Mouse (Mus musculus): ENCODE measurements around the gene Tmem268. TPM values are rescaled to one million over a fixed set of nuclear protein-coding genes. Genes with fewer than 3 reads are reported as not detected.
A peak's percentile ranks its signal among the peaks of the same experiment; 100 is the strongest.

The Tmem268 gene
- total RNA-seq, 2 experiments from 2014 or later = 7.8 to 8.4 TPM

DNA sequence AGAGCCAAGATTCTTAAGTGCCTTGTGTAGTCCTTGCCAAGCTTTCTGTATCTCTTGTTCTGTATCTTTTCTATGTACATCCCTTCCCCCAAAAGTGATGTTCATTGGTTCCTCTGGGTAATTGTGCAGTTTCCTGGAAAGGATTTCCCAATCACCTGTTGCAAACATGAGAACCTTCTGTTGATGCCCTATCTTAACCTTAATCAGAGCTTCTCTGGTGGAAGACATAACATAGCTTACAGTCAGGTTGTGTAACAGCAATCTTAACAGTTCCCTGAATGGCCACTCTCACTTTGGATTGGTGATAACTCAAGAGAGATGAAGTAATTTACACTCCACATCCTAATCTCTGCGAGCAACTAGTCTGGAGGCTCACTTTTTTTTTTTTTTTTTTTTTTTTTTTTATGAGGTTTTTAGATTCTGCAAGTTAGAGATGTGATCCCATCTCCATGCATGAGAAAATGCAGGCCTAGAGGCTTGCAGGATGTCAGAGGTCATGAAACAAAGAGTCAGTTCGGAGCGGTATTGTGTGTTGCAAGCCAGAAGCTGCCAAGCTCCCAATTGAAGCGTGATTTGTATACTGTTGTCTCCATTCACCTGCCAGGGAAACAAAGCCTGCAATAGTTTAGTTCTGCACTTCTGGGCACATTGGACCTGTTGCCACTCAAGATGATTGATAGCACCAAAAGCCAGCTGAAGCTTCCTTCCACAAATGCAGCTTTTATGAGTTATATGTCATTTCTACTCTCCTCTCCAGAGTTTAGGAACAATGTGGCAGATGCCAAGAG, 4.6 kb upstream of the Tmem268 start:
- intact Hi-C loops (cut with DNase I) = no loop called here
- no peak for DNase-seq (ENCODE audit: extremely low spot score in 1 of 2, low spot score in 2 of 2)

DNA sequence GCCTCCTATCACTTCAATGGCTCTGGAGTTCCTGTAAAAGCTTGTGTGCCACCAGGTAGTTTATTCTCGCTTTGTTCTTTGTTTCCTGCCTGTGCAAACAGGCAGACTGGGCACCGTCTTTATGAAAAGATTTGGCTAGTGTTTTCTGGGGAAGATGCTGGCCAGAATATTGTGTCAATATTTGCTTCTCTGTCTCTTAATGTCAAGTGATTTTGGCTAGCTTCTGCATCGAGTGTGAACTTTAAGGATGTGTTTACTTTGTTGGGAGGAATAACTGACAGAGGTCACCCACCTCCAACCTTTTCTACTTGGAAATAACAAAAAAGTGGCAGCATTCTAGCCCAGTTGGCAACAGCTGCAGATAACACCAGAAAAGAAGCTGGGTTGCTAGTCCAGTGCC, 4.0 kb upstream of the Tmem268 start:
- intact Hi-C loops (cut with DNase I) = no loop called here
- DNase-seq (ENCODE audit: extremely low spot score in 1 of 2, low spot score in 2 of 2) = no peak

DNA sequence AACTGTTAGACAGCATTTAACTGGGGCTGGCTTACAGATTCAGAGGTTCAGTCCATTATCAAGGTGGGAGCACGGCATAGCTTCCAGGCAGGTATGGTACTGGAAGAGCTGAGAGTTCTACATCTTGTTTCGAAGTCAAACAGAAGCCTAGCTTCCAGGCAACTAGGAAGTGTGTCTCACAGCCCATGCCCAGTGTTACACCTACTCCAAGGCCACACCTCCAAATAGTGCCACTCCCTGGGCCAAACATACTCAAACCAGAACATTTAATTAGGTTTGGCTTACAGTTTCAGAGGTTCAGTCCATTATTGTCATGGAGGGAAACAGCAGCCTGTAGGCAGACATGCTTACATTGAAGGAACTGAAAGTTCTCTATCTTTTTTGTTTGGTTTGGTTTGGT, 3.5 kb upstream of the Tmem268 start:
- intact Hi-C loops (cut with DNase I) = no loop called here
- no peak for DNase-seq (ENCODE audit: extremely low spot score in 1 of 2, low spot score in 2 of 2)

DNA sequence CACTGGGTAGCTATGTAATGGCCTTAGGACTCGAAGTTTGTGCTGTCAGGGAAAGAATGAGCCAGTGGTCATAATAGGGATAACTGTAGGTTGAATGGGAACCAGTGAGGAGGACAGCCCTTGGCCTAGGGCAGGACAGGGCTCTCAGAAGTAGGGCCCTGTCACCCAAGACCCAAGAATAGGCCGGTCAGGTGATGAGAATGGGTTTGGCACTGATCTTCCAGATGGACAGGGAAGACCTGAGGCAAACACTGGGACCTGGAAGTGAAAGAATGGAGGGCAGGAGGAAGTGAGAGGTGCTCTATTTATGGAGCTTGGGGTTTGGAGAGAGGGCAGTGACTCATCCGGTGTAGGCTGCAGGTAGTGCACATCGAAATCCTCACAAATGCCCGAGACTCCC, 1.9 kb upstream of the Tmem268 start:
- intact Hi-C loops (cut with DNase I) = no loop called here
- no peak for DNase-seq (ENCODE audit: extremely low spot score in 1 of 2, low spot score in 2 of 2)

DNA sequence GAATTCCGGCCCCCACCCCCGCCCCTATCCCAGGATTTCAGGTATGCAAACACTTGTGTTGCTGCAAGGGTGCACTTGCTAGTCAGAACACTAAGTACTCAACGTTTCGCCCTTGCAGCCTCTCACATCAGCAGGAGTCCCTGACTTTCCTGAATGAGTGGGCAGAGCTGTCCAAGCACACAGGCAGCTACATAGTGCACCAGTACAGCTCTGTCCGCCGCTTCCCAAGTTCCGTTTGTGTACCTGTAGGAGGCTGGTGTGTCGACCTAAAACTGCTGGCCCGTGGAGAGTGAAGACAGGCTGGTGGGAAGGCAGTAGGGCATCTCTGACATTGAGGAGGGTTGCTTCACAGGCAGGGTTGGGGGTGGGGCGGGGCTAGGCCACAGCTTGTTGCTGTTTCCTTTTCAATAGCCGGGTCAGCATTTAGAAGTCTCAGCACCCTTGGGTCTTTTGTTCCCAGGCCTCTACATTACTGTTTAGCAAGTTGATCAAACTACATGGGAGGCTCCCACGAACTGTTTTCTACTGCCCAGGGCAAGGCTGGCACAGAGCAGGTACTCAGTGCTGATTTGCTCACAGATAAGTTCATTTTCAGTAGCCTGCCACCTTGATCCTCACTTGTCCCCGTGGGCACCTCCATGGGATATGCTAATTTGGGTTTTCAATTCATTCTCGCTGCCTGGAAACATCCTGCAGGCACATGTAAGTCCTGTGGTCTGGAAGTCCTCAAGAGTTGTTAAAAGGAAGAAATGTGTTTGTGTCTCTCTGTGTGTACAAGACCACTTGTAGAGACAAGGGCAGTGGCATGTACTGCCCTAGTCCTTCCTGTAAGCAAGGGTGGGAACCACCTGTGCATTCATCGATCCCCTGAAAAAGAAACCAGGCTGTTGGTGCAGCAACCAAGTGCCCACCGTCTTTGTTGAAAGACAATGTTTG, 1.2 kb upstream of the Tmem268 start:
- intact Hi-C loops (cut with DNase I) = no loop called here
- DNase-seq (ENCODE audit: extremely low spot score in 1 of 2, low spot score in 2 of 2) = peak in 1 of 2 experiments; percentile 45

DNA sequence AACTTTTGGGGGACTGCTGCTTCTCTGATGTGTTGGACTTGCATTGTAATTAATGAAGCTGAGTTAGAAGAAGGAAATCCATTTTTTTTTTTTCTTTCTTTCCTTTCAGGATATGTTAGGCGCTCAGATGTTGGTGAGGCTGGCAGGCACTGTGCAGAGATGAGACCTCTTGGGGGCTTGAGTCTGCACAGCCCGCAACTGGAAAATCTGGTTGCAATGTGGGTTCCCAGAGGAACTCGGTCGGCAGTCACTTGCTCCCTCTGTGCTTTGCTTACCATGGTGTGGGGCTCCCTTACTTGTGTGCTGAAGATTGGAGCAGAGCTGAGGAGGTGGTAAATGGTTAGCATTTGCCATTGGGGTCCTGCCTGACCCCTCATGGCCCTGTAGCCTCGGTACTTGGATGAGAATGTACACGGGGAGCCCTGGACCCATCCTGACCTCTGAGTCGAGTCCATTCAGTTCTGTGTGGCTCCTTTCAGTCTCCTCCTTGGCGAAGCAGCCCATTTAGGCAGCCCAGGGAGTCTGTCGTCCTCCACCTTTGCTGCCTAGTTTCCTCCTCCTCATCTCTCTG, 631 bp downstream of the Tmem268 start:
- intact Hi-C loops (cut with DNase I) = no loop called here
- DNase-seq (ENCODE audit: extremely low spot score in 1 of 2, low spot score in 2 of 2) = no peak

DNA sequence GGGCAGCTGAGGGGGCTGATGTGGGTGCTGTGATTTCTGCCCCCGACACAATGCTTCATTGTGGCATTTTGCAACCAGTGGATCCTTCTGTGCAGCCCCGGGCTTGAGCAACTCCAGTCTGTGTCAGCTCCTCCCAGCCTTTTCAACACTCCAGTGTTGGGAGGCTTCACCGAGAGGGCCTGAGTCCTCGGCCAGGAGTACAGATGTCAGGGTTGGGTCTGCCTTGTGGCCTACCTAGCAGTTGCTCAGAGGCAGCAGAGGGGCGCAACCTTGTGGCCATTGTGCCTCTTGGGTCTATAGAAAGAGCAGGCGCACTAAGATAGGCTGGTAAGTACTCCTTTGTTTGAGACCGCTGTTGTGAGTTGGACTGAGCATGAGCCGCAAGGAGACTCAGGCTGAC, 1.5 kb downstream of the Tmem268 start:
- intact Hi-C loops (cut with DNase I) = no loop called here

DNA sequence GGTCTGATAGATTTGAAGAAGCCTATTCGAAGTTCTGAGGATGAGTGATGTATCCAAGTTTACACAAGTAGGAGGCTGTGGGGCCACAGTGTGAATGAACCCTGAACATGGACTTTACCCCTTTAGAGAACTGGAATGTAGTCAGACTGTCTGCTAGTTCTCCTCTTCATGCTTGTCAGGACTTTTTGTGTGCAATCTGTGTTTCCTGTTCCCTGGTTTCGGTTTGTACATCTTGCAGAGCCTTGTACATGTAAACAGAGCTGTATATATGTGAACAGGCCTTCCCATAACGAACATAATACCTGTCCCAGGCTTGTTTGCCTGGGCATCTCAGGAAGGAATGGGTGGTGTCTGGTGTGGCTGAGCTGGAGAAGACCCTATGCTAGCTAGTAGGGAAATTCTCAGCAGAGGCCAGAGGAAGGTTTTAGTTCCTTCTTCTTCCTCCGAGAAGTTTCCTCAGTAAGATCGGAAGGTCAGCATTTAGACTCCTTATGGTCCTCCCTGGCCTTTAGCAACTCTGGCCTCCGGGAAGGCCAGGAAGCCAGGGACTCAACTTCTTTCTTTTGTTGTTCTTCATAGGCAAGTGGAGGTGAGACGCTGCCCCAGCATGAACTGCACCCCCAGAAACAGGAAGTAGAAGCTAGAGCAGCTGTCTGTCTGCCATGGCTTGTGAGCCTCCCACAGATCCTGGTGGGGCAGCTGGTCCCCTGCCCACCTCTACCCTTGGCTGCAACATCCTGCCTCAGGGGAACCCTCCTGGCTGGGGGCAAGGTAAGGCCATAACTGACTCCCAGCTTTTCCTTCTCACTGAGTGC, 3.5 kb downstream of the Tmem268 start:
- intact Hi-C loops (cut with DNase I) = no loop called here
- DNase-seq (ENCODE audit: extremely low spot score in 1 of 2, low spot score in 2 of 2) = no peak

More for the DNA sequence above, 1.5 kb downstream of the Tmem268 start:
- no peak for DNase-seq (ENCODE audit: extremely low spot score in 1 of 2, low spot score in 2 of 2)

DNA sequence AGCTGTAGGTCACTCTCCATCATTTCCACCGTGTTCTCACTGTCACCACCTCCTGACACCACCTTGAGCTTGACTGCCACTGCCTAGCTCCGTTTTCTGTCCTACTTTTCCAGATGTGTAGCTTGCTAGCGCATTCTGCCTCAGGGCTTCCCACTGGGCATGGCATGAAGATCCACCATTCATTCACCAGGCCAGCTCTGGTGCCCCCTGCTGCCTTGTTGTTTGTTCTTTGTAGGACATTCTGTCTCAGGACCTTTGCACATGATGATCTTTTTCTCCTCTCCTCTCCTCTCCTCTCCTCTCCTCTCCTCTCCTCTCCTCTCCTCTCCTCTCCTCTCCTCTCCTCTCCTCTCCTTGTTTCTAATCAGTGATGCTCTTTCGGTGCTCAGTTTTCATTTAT, 4.2 kb downstream of the Tmem268 start:
- intact Hi-C loops (cut with DNase I) = no loop called here
- DNase-seq (ENCODE audit: extremely low spot score in 1 of 2, low spot score in 2 of 2) = no peak

DNA sequence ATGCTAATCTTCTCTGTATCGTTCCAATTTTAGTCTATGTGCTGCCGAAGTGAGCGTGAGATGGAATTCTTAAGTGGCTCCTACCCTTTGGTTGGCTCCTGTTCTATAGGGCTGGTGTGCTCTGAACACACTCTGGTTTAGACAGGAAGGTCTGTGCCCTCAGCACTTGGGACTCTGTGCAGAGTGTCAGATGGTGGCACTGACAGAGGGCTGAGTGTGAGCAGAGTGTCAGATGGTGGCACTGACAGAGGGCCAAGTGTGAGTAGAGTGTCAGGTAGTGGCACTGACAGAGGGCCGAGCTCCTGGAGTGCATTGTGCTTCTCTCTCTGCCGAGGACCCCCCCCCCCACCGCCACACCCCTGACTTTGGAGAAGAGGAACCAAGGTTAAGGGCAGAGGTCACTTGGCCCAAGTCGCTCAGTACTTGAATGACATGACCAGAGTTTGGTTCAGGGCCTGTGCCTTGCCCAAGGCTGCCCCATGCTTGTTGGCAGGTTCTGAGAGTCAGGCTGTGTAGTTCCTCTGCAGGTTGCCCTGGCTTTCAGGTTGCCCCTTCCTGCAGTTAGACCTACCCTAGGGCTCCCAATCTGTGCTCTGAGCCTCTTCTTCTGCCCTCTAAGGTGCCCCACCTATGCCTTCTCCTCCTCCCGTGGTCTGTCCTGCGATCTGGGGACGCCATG, 9.3 kb downstream of the Tmem268 start:
- DNase-seq (ENCODE audit: extremely low spot score in 1 of 2, low spot score in 2 of 2) = no peak

DNA sequence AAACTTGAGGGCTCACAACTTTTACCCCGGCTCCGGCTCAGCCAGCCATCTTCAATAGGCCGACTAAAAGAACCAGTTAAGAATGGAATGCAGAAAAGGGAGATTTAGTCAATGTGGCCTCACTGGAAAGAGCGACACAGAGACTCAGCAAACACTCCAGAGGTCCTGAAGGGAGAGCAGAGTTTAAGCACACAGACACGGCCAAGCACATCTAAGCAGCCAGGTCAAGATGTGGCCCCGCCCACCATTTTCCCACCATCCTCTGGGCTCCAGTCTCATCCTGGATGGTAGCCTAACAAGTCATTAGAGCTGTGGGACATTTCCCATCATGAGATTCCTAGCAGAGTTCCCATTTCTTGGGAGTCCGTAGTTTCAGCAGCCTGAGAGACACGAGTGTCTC, 10.7 kb downstream of the Tmem268 start:
- no peak for DNase-seq (ENCODE audit: extremely low spot score in 1 of 2, low spot score in 2 of 2)
- intact Hi-C loops (cut with DNase I) = no loop called here

More for the DNA sequence above, 9.3 kb downstream of the Tmem268 start:
- intact Hi-C loops (cut with DNase I) = no loop called here

DNA sequence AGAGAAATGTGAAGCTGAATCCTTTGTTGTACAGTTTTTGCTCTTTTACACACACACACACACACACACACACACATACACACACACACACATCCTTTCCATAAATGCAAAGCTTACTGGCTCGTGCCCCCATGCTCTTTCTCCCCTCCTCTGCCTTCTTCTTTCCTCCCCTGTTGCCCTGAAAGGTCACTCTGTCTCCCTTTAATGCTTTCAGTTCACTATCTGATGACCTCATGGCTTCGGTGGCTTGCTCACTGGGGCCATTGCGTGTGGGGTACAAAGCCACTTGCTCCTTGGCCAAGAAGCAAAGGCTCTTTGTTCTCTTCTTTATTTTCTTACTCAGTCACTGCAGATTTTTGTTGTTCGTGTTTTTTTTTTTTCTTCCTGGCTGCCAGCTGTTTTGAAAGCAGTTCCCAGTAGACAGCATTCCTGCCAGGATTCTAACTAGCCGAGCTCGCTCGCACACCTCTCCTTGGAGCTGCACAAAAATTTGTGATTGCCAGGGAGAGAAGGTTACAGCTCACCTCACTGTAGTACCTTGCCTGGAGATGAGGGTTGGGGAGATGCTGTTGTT, 11.7 kb downstream of the Tmem268 start:
- intact Hi-C loops (cut with DNase I) = no loop called here
- no peak for DNase-seq (ENCODE audit: extremely low spot score in 1 of 2, low spot score in 2 of 2)

DNA sequence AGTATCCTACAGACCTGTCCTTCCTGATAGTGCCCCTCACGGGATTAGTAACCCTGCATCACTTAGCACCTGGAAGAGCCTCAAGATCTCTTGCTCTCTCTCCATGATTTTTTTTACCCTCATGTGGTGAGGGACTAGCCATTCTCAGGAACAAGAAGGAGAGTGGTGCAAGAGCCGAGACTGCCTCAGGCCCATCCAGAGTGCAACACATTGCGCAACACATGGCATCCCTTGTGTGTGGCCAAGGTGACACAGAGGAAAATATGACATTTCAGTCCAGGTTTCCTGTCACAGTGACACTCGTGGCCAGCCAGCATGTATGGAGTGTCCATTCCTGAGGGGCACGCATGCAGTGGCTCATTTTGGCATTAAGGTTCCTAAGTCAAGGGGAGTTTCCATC, 14.0 kb downstream of the Tmem268 start:
- intact Hi-C loops (cut with DNase I) = no loop called here
- DNase-seq (ENCODE audit: extremely low spot score in 1 of 2, low spot score in 2 of 2) = no peak

DNA sequence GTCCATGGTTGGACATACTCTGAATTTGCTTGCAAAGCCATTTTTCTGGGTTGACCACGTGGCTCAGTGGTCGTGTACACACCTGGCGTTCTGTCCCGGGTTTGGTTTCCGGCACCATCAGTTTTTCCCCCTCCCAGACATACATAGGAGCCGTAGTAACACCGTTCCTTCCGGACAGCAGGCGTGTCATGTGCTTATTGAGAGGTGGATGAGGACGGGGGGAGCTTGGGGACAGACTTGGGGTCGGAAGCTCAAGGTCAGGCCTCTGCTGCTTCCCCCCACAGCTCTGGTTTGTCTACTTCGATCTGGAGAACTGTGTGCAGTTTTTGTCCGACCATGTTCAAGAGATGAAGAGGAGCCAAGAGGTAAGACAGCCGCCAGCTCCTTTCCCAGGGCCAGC, 21.1 kb downstream of the Tmem268 start:
- intact Hi-C loops (cut with DNase I) = no loop called here
- DNase-seq (ENCODE audit: extremely low spot score in 1 of 2, low spot score in 2 of 2) = no peak

DNA sequence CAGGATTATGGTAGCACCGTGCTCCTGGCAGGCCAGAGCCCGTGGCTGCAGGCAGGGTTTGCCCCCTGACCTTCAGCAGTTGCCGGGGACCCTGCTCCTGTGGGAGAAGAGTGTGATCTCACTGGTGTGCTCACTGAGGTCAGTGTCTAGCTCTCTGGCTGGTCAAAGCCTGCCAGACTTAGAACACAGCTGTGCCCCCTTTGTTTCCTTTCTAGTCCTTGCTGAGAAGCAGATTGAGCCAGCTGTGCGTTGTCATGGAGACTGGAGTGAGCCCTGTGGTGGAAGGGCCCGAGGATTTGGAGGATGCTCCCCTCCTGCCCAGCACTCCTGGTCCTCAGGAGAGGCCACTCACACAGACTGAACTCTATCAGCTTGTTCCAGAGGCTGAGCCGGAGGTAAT, 21.5 kb downstream of the Tmem268 start:
- intact Hi-C loops (cut with DNase I) = no loop called here
- peak in 1 of 2 experiments; percentile 28 for DNase-seq (ENCODE audit: extremely low spot score in 1 of 2, low spot score in 2 of 2)

DNA sequence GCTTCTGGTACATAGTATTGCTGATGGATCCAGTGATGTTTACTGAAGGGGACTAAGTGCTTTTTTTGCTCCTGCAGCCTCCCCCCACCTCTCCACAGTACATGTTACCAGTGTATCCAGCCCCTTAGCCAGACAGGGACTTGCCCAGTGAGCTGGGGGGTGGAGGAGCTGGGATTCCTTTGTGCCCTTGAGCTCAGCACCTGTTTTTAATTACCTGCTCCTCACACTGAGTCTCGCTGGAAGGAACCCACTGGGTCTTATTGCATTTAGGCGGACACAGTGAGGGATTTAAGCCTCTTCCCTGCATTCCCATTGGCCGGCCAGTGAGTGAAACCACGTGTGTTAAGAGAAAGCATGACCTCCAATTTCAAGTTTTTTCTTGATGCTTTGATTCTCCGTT, 24.0 kb downstream of the Tmem268 start:
- peak in 1 of 2 experiments; percentile 7 for DNase-seq (ENCODE audit: extremely low spot score in 1 of 2, low spot score in 2 of 2)
- intact Hi-C loops (cut with DNase I) = no loop called here

DNA sequence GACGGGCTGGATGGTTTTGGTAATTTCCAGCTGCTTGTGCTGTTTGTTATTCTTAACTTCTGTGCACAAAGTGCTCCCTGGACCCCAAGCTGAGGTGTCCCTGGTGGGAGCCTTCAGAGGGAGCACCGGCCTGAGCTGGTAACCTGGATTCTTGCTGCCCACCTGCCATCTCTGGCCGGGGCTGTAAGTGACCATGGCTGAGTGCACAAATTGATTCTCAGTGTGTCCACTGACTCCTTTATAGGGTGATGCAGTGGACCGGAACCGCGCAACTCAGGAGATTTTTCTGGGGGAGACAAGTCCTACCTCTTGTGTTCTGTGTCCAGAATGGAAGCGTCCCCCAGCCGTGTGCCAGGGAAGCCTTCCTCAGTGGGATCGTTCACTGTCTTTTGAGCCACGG, 26.6 kb downstream of the Tmem268 start:
- no peak for DNase-seq (ENCODE audit: extremely low spot score in 1 of 2, low spot score in 2 of 2)
- intact Hi-C loops (cut with DNase I) = no loop called here

DNA sequence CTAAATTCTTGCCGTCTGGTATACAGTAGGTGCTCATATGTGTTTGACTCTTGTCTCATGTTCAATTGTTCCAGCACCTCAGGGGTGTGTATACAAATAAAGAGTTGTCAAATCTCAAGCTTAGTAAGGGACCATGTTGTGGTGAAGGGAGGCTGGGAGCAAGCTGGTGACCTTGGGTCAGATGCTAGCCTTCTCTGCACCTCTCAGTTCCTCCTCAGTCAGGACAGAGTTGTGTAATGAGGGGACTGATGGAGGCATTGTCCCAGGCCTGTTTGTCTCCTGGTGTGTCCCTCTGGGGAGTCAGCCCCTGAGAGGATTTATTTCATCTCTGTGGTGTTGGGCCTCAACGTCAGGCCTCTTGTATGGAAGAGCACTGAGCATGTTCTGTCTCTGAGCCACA, 27.7 kb downstream of the Tmem268 start:
- no peak for DNase-seq (ENCODE audit: extremely low spot score in 1 of 2, low spot score in 2 of 2)
- intact Hi-C loops (cut with DNase I) = no loop called here

Measured in left cerebral cortex, postnatal 10 days (tissue).